Mouse (Mus musculus) small intestine, adult 2 months (tissue): ENCODE data around the gene Golph3.

ENCODE experiments used
- CTCF ChIP-seq: fragments of 200-500 bp; IDR thresholded peaks from 2 replicates; pipeline ENCODE4 v1.5.1; 2012; ENCODE audit warnings: low read depth, mild to moderate bottlenecking, control low read depth, inconsistent platforms, low read length, moderate library complexity, mixed read lengths; ENCODE audit not compliant: insufficient replicate concordance, insufficient read length; ENCODE audit errors: extremely low read depth
- POLR2A ChIP-seq: fragments of 200-500 bp; IDR thresholded peaks from 2 replicates; pipeline ENCODE4 v1.6.1; 2012; ENCODE audit warnings: low read depth, mild to moderate bottlenecking, control low read depth, inconsistent platforms, low read length, moderate library complexity

DNA sequence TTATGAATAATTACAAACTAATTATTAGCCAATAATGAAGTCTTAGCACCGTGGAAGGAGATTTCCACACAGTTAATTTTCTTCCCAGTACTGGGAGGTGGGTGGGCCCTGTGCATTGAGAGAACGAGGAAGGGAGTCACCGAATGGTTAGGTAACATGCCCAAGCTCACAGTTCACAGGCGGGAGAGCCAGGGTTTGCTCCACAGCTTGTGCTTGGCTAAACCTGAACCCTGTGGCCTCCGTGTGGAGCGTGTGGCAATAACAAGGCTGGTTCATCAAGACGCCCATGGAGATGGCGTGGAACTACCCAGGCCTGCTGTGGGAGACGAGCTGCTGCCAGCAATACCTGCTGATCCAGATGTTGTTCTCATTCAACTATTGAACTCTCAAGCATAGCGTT lies 56.5 kb downstream of the Golph3 start:
- TF ChIP-seq POLR2A (no peak), CTCF (no peak)
